Mouse (Mus musculus) midbrain, embryonic 11.5 days (tissue): ENCODE measurements around the gene Gm7942. TPM values are rescaled to one million over a fixed set of nuclear protein-coding genes. Genes with fewer than 3 reads are reported as not detected.
"Not testable (repeated sequence)": the region's sequence is repeated elsewhere in the genome, so short reads cannot be mapped to it uniquely, and the experiment has no call there.

Experiments
- ATAC-seq: fragments of 200-750 bp; cut with Nextera tagmentation; 2 replicates; pipeline ENCODE4 v1.8.0; 2017; ENCODE audit warnings: moderate TSS enrichment, moderate library complexity; ENCODE audit not compliant: low FRiP score
- DNase-seq: peaks from one replicate; pipeline ENCODE4 v3.0.0; 2015; ENCODE audit warnings: low spot score; ENCODE audit errors: missing footprints
- H3K27ac ChIP-seq: fragments of 300-500 bp; sonication (generic); 2 replicates; pipeline ENCODE4 v1.5.1; 2014; ENCODE audit warnings: low read depth, low read length
- H3K27me3 ChIP-seq: fragments of 300-500 bp; sonication (generic); 2 replicates; pipeline ENCODE4 v1.6.1; 2014; ENCODE audit warnings: mild to moderate bottlenecking, low read length, moderate library complexity, mixed read lengths; ENCODE audit not compliant: control insufficient read depth, insufficient read depth
- H3K36me3 ChIP-seq: fragments of 300-500 bp; sonication (generic); 2 replicates; pipeline ENCODE4 v1.6.1; 2014; ENCODE audit warnings: mild to moderate bottlenecking, low read length, moderate library complexity, mixed read lengths; ENCODE audit not compliant: control insufficient read depth, insufficient read depth
- H3K4me1 ChIP-seq: fragments of 300-500 bp; sonication (generic); 2 replicates; pipeline ENCODE4 v1.6.1; 2014; ENCODE audit warnings: low read length; ENCODE audit not compliant: control insufficient read depth, insufficient read depth
- H3K4me2 ChIP-seq: fragments of 300-500 bp; sonication (generic); 2 replicates; pipeline ENCODE4 v1.6.1; 2014; ENCODE audit warnings: mild to moderate bottlenecking, moderate library complexity
- H3K4me3 ChIP-seq: fragments of 300-500 bp; sonication (generic); 2 replicates; pipeline ENCODE4 v1.5.1; 2014; ENCODE audit warnings: low read depth, low read length
- H3K9ac ChIP-seq: fragments of 300-500 bp; sonication (generic); 2 replicates; pipeline ENCODE4 v1.6.1; 2014; ENCODE audit warnings: low read length
- H3K9me3 ChIP-seq: fragments of 300-500 bp; sonication (generic); 2 replicates; pipeline ENCODE4 v1.6.1; 2016; ENCODE audit warnings: low read length; ENCODE audit not compliant: control insufficient read depth
- WGBS: fragments of 180-500 bp; shearing (Covaris S2); extraction: QIAGEN DNeasy Blood & Tissue Kit; methylation state at CpG from one replicate; pipeline ENCODE4 v1.1.7; 2014; 5-methylcytosine and 5-hydroxymethylcytosine counted together
- polyA plus RNA-seq: library from polyadenylated mRNA; unstranded; fragments of >200 nt; fragmentation: Nextera tagmentation; extraction: Ambion mirVana; gene quantifications from 2 replicates; pipeline ENCODE4 v1.2.1, GENCODE M21; 2014

The Gm7942 gene
- not detected in 2 replicates for polyA plus RNA-seq

GRCm38 (mm10) chr5:95106638-95107037, at the start of gene Gm7942:
Gene Gm7942 (plus strand): TSS chr5:95106938.
- H3K9me3 ChIP-seq, H3K27ac ChIP-seq, H3K36me3 ChIP-seq, H3K27me3 ChIP-seq, H3K9ac ChIP-seq, H3K4me3 ChIP-seq, H3K4me2 ChIP-seq, ATAC-seq, DNase-seq, H3K4me1 ChIP-seq: not testable (repeated sequence)
- no CpG with 5 or more reads among the region's 3 CpGs for WGBS

Other genes starting within 250 kb of the Gm7942 start
- gene Gm3183, start 241.5 kb upstream of the Gm7942 start, polyA plus RNA-seq = not detected in 2 replicates
- gene Gm6367, start 118.3 kb upstream of the Gm7942 start, polyA plus RNA-seq = not detected in 2 replicates
- gene Gm16513, start 75.7 kb downstream of the Gm7942 start, polyA plus RNA-seq = not detected in 2 replicates
- not detected in 2 replicates for gene Gm10424, start 165.8 kb downstream of the Gm7942 start, polyA plus RNA-seq
- not detected in 2 replicates for gene Gm3259, start 199.0 kb downstream of the Gm7942 start, polyA plus RNA-seq